Mouse (Mus musculus) cortical plate, adult 2 months (tissue): ENCODE results near the gene Zmiz1. TPM values are rescaled to one million over a fixed set of nuclear protein-coding genes. Genes with fewer than 3 reads are reported as not detected.

ENCODE experiments used
- H3K27ac ChIP-seq: fragments of 200-500 bp; 2 replicates; pipeline ENCODE4 v1.5.1; 2012; ENCODE audit warnings: low read length, control low read depth, inconsistent platforms; ENCODE audit not compliant: insufficient read depth
- H3K4me1 ChIP-seq: fragments of 200-500 bp; 2 replicates; pipeline ENCODE4 v1.6.1; 2011; ENCODE audit warnings: low read length; ENCODE audit not compliant: control insufficient read depth, insufficient read depth
- H3K4me3 ChIP-seq: fragments of 200-500 bp; 2 replicates; pipeline ENCODE4 v1.5.1; 2011; ENCODE audit warnings: mild to moderate bottlenecking, low read length, control low read depth; ENCODE audit not compliant: insufficient read depth
- CTCF ChIP-seq: fragments of 200-500 bp; IDR thresholded peaks from 2 replicates; pipeline ENCODE4 v1.5.1; 2011; ENCODE audit warnings: mild to moderate bottlenecking, control low read depth, low read length; ENCODE audit not compliant: insufficient read depth; ENCODE audit errors: extremely low read depth
- POLR2A ChIP-seq: fragments of 200-500 bp; IDR thresholded peaks from 2 replicates; pipeline ENCODE4 v1.6.1; 2011; ENCODE audit warnings: mild to moderate bottlenecking, low read length, control low read depth; ENCODE audit not compliant: insufficient read depth; ENCODE audit errors: extremely low read depth
- polyA plus RNA-seq: library from polyadenylated mRNA; depleted of rRNA; stranded (reverse); fragments of >200 nt; gene quantifications from 2 replicates; pipeline ENCODE4 v1.2.3, GENCODE M21; 2012

Gene Zmiz1
- polyA plus RNA-seq, 1 experiment, result 36.9 TPM

GRCm38 (mm10) chr14:25679625-25680024 lies 220.6 kb downstream of the Zmiz1 start:
- Histone ChIP-seq H3K27ac (no peak overlapping the region), H3K4me3 (no peak overlapping the region), H3K4me1 (no peaks in the 10 kb centered on the region)
- TF ChIP-seq POLR2A (no peak), CTCF (no peak)

GRCm38 (mm10) chr14:25682020-25682419 lies 223.0 kb downstream of the Zmiz1 start:
- H3K4me3 ChIP-seq, result no peak overlapping the region
- no peak for TF ChIP-seq POLR2A
- no peak for TF ChIP-seq CTCF
- no peak overlapping the region for H3K27ac ChIP-seq

GRCm38 (mm10) chr14:25686216-25686945 lies 227.4 kb downstream of the Zmiz1 start:
- Histone ChIP-seq H3K27ac (no peak overlapping the region), H3K4me1 (no peaks in the 10 kb centered on the region), H3K4me3 (no peak overlapping the region)
- TF ChIP-seq CTCF (no peak), POLR2A (no peak)

More at GRCm38 (mm10) chr14:25682020-25682419, 223.0 kb downstream of the Zmiz1 start:
- H3K4me1 ChIP-seq, result no peaks in the 10 kb centered on the region

GRCm38 (mm10) chr14:25686983-25687901 lies 228.3 kb downstream of the Zmiz1 start:
- Histone ChIP-seq H3K4me3 (no peak overlapping the region), H3K27ac (no peak overlapping the region), H3K4me1 (no peaks in the 10 kb centered on the region)
- TF ChIP-seq CTCF, result no peak
- no peak for TF ChIP-seq POLR2A

- Histone ChIP-seq H3K4me1 (no peaks in the 10 kb centered on the region; the same call in none of the 2 replicates), H3K27ac (no peak overlapping the region)
- TF ChIP-seq POLR2A (no peak), CTCF (no peak)
Measured at GRCm38 (mm10) chr14:25693271-25693887, 234.4 kb downstream of the Zmiz1 start.

GRCm38 (mm10) chr14:25693888-25694568 lies 235.0 kb downstream of the Zmiz1 start, which contains the start of gene Ppif:
Gene Ppif, plus strand, starts transcription at chr14:25694154.
- TF ChIP-seq CTCF, result peak; percentile 88
- TF ChIP-seq POLR2A, result peak; percentile 69; the same call in 1 of the 2 replicates
- no peak within 1 kb of the TSS for H3K27ac ChIP-seq
- no peaks in the 10 kb centered on the region; the same call in none of the 2 replicates for H3K4me1 ChIP-seq
- H3K4me3 ChIP-seq, result peak within 1 kb of the TSS; percentile 91

More at GRCm38 (mm10) chr14:25693271-25693887, 234.4 kb downstream of the Zmiz1 start:
- peak overlapping the region; percentile 91; the same call in 1 of the 2 replicates for H3K4me3 ChIP-seq

GRCm38 (mm10) chr14:25694569-25694897 lies 235.5 kb downstream of the Zmiz1 start:
- TF ChIP-seq POLR2A, result no peak
- TF ChIP-seq CTCF, result no peak
- Histone ChIP-seq H3K27ac (no peak overlapping the region), H3K4me1 (no peaks in the 10 kb centered on the region; the same call in none of the 2 replicates), H3K4me3 (peak overlapping the region; percentile 91)

- TF ChIP-seq POLR2A (no peak), CTCF (no peak)
- Histone ChIP-seq H3K4me3 (peak overlapping the region; percentile 91), H3K4me1 (no peaks in the 10 kb centered on the region; the same call in none of the 2 replicates), H3K27ac (no peak overlapping the region)
Measured at GRCm38 (mm10) chr14:25695059-25695458, 236.1 kb downstream of the Zmiz1 start.

- no peak overlapping the region for H3K4me3 ChIP-seq
- H3K4me1 ChIP-seq, result no peaks in the 10 kb centered on the region; the same call in none of the 2 replicates
- TF ChIP-seq POLR2A (no peak), CTCF (no peak)
- H3K27ac ChIP-seq, result no peak overlapping the region
Measured at GRCm38 (mm10) chr14:25696356-25696755, 237.4 kb downstream of the Zmiz1 start.

- Histone ChIP-seq H3K4me3 (no peak overlapping the region), H3K27ac (no peak overlapping the region), H3K4me1 (no peaks in the 10 kb centered on the region)
- peak; percentile 79 for TF ChIP-seq CTCF
- no peak for TF ChIP-seq POLR2A
Measured at GRCm38 (mm10) chr14:25701986-25702385, 243.0 kb downstream of the Zmiz1 start.
